Mouse (Mus musculus): ENCODE measurements around the gene Spag16. TPM values are rescaled to one million over a fixed set of nuclear protein-coding genes. Genes with fewer than 3 reads are reported as not detected.
"Not testable (repeated sequence)": the region's sequence is repeated elsewhere in the genome, so short reads cannot be mapped to it uniquely, and the experiment has no call there.

The Spag16 gene
- not detected for total RNA-seq (2021)
- long read RNA-seq, experiment 1 = 0 reads
- long read RNA-seq, experiment 2 = 0 reads

GRCm38 (mm10) chr1:69826806-69827703 is at the start of gene Spag16:
TSS of gene Spag16 (plus strand) at chr1:69826970.
- peak; percentile 5 to 18 for DNase-seq (ENCODE audit: low spot score in 2 of 2)

GRCm38 (mm10) chr1:69785129-69785528 is 41.6 kb upstream of the Spag16 start:
- peak in 1 of 2 experiments; percentile 32 for DNase-seq (ENCODE audit: low spot score in 2 of 2)

- DNase-seq (ENCODE audit: low spot score in 2 of 2) = no peak
These were observed 40.1 kb upstream of the Spag16 start for GRCm38 (mm10) chr1:69786716-69787115.

- DNase-seq (ENCODE audit: low spot score in 2 of 2) = no peak
These were observed 39.4 kb upstream of the Spag16 start for GRCm38 (mm10) chr1:69787379-69787778.

GRCm38 (mm10) chr1:69790337-69791250 is 36.2 kb upstream of the Spag16 start:
- DNase-seq (ENCODE audit: low spot score in 2 of 2) = peak; percentile 37 to 55

- no peak for DNase-seq (ENCODE audit: low spot score in 2 of 2)
These were observed 27.7 kb upstream of the Spag16 start for GRCm38 (mm10) chr1:69798948-69799565.

GRCm38 (mm10) chr1:69810161-69810560 is 16.6 kb upstream of the Spag16 start:
- DNase-seq (ENCODE audit: low spot score in 2 of 2) = no peak

GRCm38 (mm10) chr1:69825635-69826034 is 1.1 kb upstream of the Spag16 start:
- DNase-seq (ENCODE audit: low spot score in 2 of 2) = not testable (repeated sequence)

GRCm38 (mm10) chr1:69828872-69829479 is 2.2 kb downstream of the Spag16 start:
- no peak for DNase-seq (ENCODE audit: low spot score in 2 of 2)

- DNase-seq (ENCODE audit: low spot score in 2 of 2) = no peak
These were observed 3.8 kb downstream of the Spag16 start for GRCm38 (mm10) chr1:69830586-69830985.

- DNase-seq (ENCODE audit: low spot score in 2 of 2) = no peak
These were observed 4.2 kb downstream of the Spag16 start for GRCm38 (mm10) chr1:69831002-69831401.

- not testable (repeated sequence) for DNase-seq (ENCODE audit: low spot score in 2 of 2)
These were observed 6.7 kb downstream of the Spag16 start for GRCm38 (mm10) chr1:69833476-69833875.

GRCm38 (mm10) chr1:69853436-69853835 is 26.7 kb downstream of the Spag16 start:
- no peak for DNase-seq (ENCODE audit: low spot score in 2 of 2)

- no peak for DNase-seq (ENCODE audit: low spot score in 2 of 2)
These were observed 41.0 kb downstream of the Spag16 start for GRCm38 (mm10) chr1:69867776-69868175.

- DNase-seq (ENCODE audit: low spot score in 2 of 2) = no peak
These were observed 129.8 kb downstream of the Spag16 start for GRCm38 (mm10) chr1:69956606-69957005.

GRCm38 (mm10) chr1:69996874-69997273 is 170.1 kb downstream of the Spag16 start:
- DNase-seq (ENCODE audit: low spot score in 2 of 2) = no peak

- DNase-seq (ENCODE audit: low spot score in 2 of 2) = no peak
These were observed 186.2 kb downstream of the Spag16 start for GRCm38 (mm10) chr1:70012991-70013390.

GRCm38 (mm10) chr1:70037384-70037783 is 210.6 kb downstream of the Spag16 start:
- no peak for DNase-seq (ENCODE audit: low spot score in 2 of 2)

GRCm38 (mm10) chr1:70067404-70067803 is 240.6 kb downstream of the Spag16 start:
- DNase-seq (ENCODE audit: low spot score in 2 of 2) = no peak

GRCm38 (mm10) chr1:70073440-70073839 is 246.7 kb downstream of the Spag16 start:
- DNase-seq (ENCODE audit: low spot score in 2 of 2) = no peak

GRCm38 (mm10) chr1:70078806-70079205 is 252.0 kb downstream of the Spag16 start:
- DNase-seq (ENCODE audit: low spot score in 2 of 2) = no peak
